Comparison of ENCODE assay signal across 8 mouse cellular contexts in genomic region chr6:90422565-90422964, GRCm38 (mm10). TPM values are rescaled to one million over a fixed set of nuclear protein-coding genes. Genes with fewer than 3 reads are reported as not detected.
DNase-seq lines count a peak whose midpoint lies in the region; ATAC-seq and TF ChIP-seq lines count a peak whose summit lies in the region.

No protein-coding gene starts in this region.

- no peaks in the 10 kb centered on the region for H3K9me3 ChIP-seq in embryonic facial prominence, embryonic 13.5 days
- H3K9me3 ChIP-seq in limb, embryonic 14.5 days (ENCODE audit: control insufficient read depth, low read length): no peaks in the 10 kb centered on the region
- no peaks in the 10 kb centered on the region for H3K9me3 ChIP-seq in midbrain, postnatal 0 days (ENCODE audit: low read length)

- H3K27ac ChIP-seq in embryonic facial prominence, embryonic 13.5 days: no peak overlapping the region
- no peak overlapping the region for H3K27ac ChIP-seq in limb, embryonic 14.5 days (replicated peaks; ENCODE audit: low read depth, low read length)
- H3K27ac ChIP-seq in midbrain, postnatal 0 days (ENCODE audit: low read depth, low read length): peak overlapping the region; percentile 51

- no peaks in the 10 kb centered on the region for H3K36me3 ChIP-seq in embryonic facial prominence, embryonic 13.5 days
- H3K36me3 ChIP-seq in limb, embryonic 14.5 days (ENCODE audit: control insufficient read depth, insufficient read depth, low read length): no peaks in the 10 kb centered on the region
- no peaks in the 10 kb centered on the region for H3K36me3 ChIP-seq in midbrain, postnatal 0 days (ENCODE audit: insufficient read depth, low read length)

- peak overlapping the region; percentile 58; the same call in 1 of the 2 replicates for H3K9ac ChIP-seq in embryonic facial prominence, embryonic 13.5 days
- no peak overlapping the region for H3K9ac ChIP-seq in limb, embryonic 14.5 days (ENCODE audit: low read depth, low read length, severe bottlenecking)
- no peak overlapping the region for H3K9ac ChIP-seq in midbrain, postnatal 0 days (replicated peaks; ENCODE audit: low read length, poor library complexity, severe bottlenecking)

- 6% methylated on average over 14 of the region's 14 CpGs for WGBS in embryonic facial prominence, embryonic 13.5 days
- 7% methylated on average over 14 of the region's 14 CpGs for WGBS in limb, embryonic 14.5 days
- WGBS in midbrain, postnatal 0 days: 3% methylated on average over 14 of the region's 14 CpGs

- H3K4me2 ChIP-seq in embryonic facial prominence, embryonic 13.5 days: peak overlapping the region; percentile 58
- H3K4me2 ChIP-seq in limb, embryonic 14.5 days (replicated peaks; ENCODE audit: low read depth, low read length, severe bottlenecking): peak overlapping the region; percentile 36
- peak overlapping the region; percentile 35 for H3K4me2 ChIP-seq in midbrain, postnatal 0 days (ENCODE audit: low read depth, low read length, poor library complexity, severe bottlenecking)

- no peak for TF ChIP-seq POLR2A in limb, embryonic 14.5 days (IDR thresholded peaks at IDR 0.05; ENCODE audit: borderline replicate concordance, extremely low read depth, insufficient read depth, insufficient read length)

- H3K4me3 ChIP-seq in embryonic facial prominence, embryonic 13.5 days: peak overlapping the region; percentile 32
- no peak overlapping the region; the same call in 1 of the 2 replicates for H3K4me3 ChIP-seq in limb, embryonic 14.5 days (replicated peaks; ENCODE audit: low read length)
- H3K4me3 ChIP-seq in midbrain, postnatal 0 days (ENCODE audit: low read depth, low read length): peak overlapping the region; percentile 3; the same call in 1 of the 2 replicates

- peak; percentile 62 for DNase-seq in 3T3-L1 (ENCODE audit: low read depth, low spot score)
- peak; percentile 81 for DNase-seq in adrenal gland, postnatal 25 days
- peak; percentile 54 to 60 for DNase-seq in heart, adult 9 months (ENCODE audit: low spot score in 2 of 2)
- peak; percentile 88 for DNase-seq in kidney, adult 9 months
- DNase-seq in limb, embryonic 14.5 days (ENCODE audit: low spot score): peak; percentile 70
- DNase-seq in midbrain, postnatal 0 days (ENCODE audit: low spot score): peak; percentile 93
- DNase-seq in spleen, postnatal 4 days (ENCODE audit: low spot score in 2 of 2): peak; percentile 57 to 84

- TF ChIP-seq CTCF in midbrain, postnatal 0 days (IDR thresholded peaks at IDR 0.05): peak; percentile 95

- peaks cover under 1% of the 10 kb centered on the region; the same call in 1 of the 2 replicates for H3K4me1 ChIP-seq in embryonic facial prominence, embryonic 13.5 days
- H3K4me1 ChIP-seq in limb, embryonic 14.5 days (ENCODE audit: control insufficient read depth, insufficient read depth, low read length): no peaks in the 10 kb centered on the region; the same call in 1 of the 2 replicates
- 0 out of 2 replicates have a peak, but pooled peaks cover 2% of the 10 kb centered on the region for H3K4me1 ChIP-seq in midbrain, postnatal 0 days (ENCODE audit: insufficient read depth, low read length)

- H3K27me3 ChIP-seq in embryonic facial prominence, embryonic 13.5 days: peaks cover 10% of the 10 kb centered on the region
- 0 out of 2 replicates have a peak, but pooled peaks cover 4% of the 10 kb centered on the region for H3K27me3 ChIP-seq in limb, embryonic 14.5 days (ENCODE audit: control insufficient read depth, insufficient read depth, low read length)
- no peaks in the 10 kb centered on the region for H3K27me3 ChIP-seq in midbrain, postnatal 0 days (ENCODE audit: insufficient read depth, low read length)

- peak; percentile 44; the same call in 1 of the 2 replicates for ATAC-seq in embryonic facial prominence, embryonic 13.5 days (ENCODE audit: insufficient number of reproducible peaks, insufficient read depth, low FRiP score, low TSS enrichment, low read depth)
- ATAC-seq in limb, embryonic 14.5 days (ENCODE audit: low FRiP score, low read depth): peak; percentile 86
- peak; percentile 86 for ATAC-seq in midbrain, postnatal 0 days (ENCODE audit: low FRiP score)

RNA-seq across cellular contexts. Expression of gene Cfap100, which starts 6.0 kb away (rescaled TPM):
- 1.1 TPM in 1 of 2 replicates, not detected in the other for total RNA-seq in adrenal gland, postnatal 25 days (2021)
- polyA plus RNA-seq in embryonic facial prominence, embryonic 13.5 days (2015; fragmentation: Nextera tagmentation; extraction: Ambion mirVana): 1.2 and 1.8 TPM in 2 replicates
- 0.78 and 1.0 TPM in 2 replicates for polyA plus RNA-seq in limb, embryonic 14.5 days (2012; rRNA removed)
- 0.33 and 1.1 TPM in 2 replicates for polyA plus RNA-seq in limb, embryonic 14.5 days (2014; fragmentation: Nextera tagmentation; extraction: Ambion mirVana)
- total RNA-seq in midbrain, postnatal 0 days (2014; rRNA removed): 3.5 and 22.7 TPM in 2 replicates
- 7.9 TPM in 2 replicates for polyA plus RNA-seq in midbrain, postnatal 0 days (2015; fragmentation: Nextera tagmentation; extraction: Ambion mirVana)

RNA-seq across cellular contexts. Expression of gene Klf15, which starts 39.8 kb away (rescaled TPM):
- total RNA-seq in adrenal gland, postnatal 25 days (2021): 38.4 and 44.5 TPM in 2 replicates
- 7.5 and 7.8 TPM in 2 replicates for polyA plus RNA-seq in embryonic facial prominence, embryonic 13.5 days (2015; fragmentation: Nextera tagmentation; extraction: Ambion mirVana)
- 7.0 TPM in 2 replicates for polyA plus RNA-seq in limb, embryonic 14.5 days (2012; rRNA removed)
- polyA plus RNA-seq in limb, embryonic 14.5 days (2014; fragmentation: Nextera tagmentation; extraction: Ambion mirVana): 4.4 and 5.3 TPM in 2 replicates
- 34.2 and 35.1 TPM in 2 replicates for total RNA-seq in midbrain, postnatal 0 days (2014; rRNA removed)
- 20.6 and 22.3 TPM in 2 replicates for polyA plus RNA-seq in midbrain, postnatal 0 days (2015; fragmentation: Nextera tagmentation; extraction: Ambion mirVana)

RNA-seq across cellular contexts. Expression of gene Zxdc, which starts 53.3 kb away (rescaled TPM):
- 23.0 and 24.6 TPM in 2 replicates for total RNA-seq in adrenal gland, postnatal 25 days (2021)
- polyA plus RNA-seq in embryonic facial prominence, embryonic 13.5 days (2015; fragmentation: Nextera tagmentation; extraction: Ambion mirVana): 8.2 and 8.9 TPM in 2 replicates
- polyA plus RNA-seq in limb, embryonic 14.5 days (2012; rRNA removed): 15.1 and 18.0 TPM in 2 replicates
- polyA plus RNA-seq in limb, embryonic 14.5 days (2014; fragmentation: Nextera tagmentation; extraction: Ambion mirVana): 12.4 and 13.5 TPM in 2 replicates
- total RNA-seq in midbrain, postnatal 0 days (2014; rRNA removed): 38.7 and 46.3 TPM in 2 replicates
- polyA plus RNA-seq in midbrain, postnatal 0 days (2015; fragmentation: Nextera tagmentation; extraction: Ambion mirVana): 6.5 and 6.9 TPM in 2 replicates
